Mouse (Mus musculus) limb, embryonic 14.5 days (tissue): ENCODE measurements around the gene Il13. TPM values are rescaled to one million over a fixed set of nuclear protein-coding genes. Genes with fewer than 3 reads are reported as not detected.

ENCODE experiments used
- ATAC-seq: fragments of 200-750 bp; cut with Nextera tagmentation; 2 replicates; pipeline ENCODE4 v1.8.0; 2017; ENCODE audit warnings: low read depth, moderate number of reproducible peaks, moderate TSS enrichment; ENCODE audit not compliant: low FRiP score
- DNase-seq: peaks from one replicate; pipeline ENCODE4 v3.0.0-alpha.2; 2015; ENCODE audit warnings: low spot score
- H3K27ac ChIP-seq: fragments of 300-500 bp; sonication (generic); replicated peaks from 2 replicates; pipeline ENCODE4 v1.5.1; 2014; ENCODE audit warnings: low read depth, mild to moderate bottlenecking, low read length, moderate library complexity, mixed read lengths
- H3K27me3 ChIP-seq: fragments of 300-500 bp; sonication (generic); 2 replicates; pipeline ENCODE4 v1.6.1; 2014; ENCODE audit warnings: low read length, mixed read lengths; ENCODE audit not compliant: control insufficient read depth, insufficient read depth
- H3K36me3 ChIP-seq: fragments of 300-500 bp; sonication (generic); 2 replicates; pipeline ENCODE4 v1.6.1; 2014; ENCODE audit warnings: mild to moderate bottlenecking, low read length, moderate library complexity, mixed read lengths; ENCODE audit not compliant: control insufficient read depth, insufficient read depth
- H3K4me1 ChIP-seq: fragments of 300-500 bp; sonication (generic); 2 replicates; pipeline ENCODE4 v1.6.1; 2014; ENCODE audit warnings: antibody characterized with exemption, low read length, mixed read lengths; ENCODE audit not compliant: control insufficient read depth, insufficient read depth
- H3K4me2 ChIP-seq: fragments of 300-500 bp; sonication (generic); replicated peaks from 2 replicates; pipeline ENCODE4 v1.6.1; 2014; ENCODE audit warnings: low read depth, mild to moderate bottlenecking, low read length, moderate library complexity; ENCODE audit not compliant: severe bottlenecking
- H3K4me3 ChIP-seq: fragments of 300-500 bp; sonication (generic); replicated peaks from 2 replicates; pipeline ENCODE4 v1.5.1; 2014; ENCODE audit warnings: low read length
- H3K9ac ChIP-seq: fragments of 300-500 bp; sonication (generic); 2 replicates; pipeline ENCODE4 v1.6.1; 2014; ENCODE audit warnings: mild to moderate bottlenecking, low read depth, low read length, moderate library complexity; ENCODE audit not compliant: severe bottlenecking
- H3K9me3 ChIP-seq: fragments of 300-500 bp; sonication (generic); 2 replicates; pipeline ENCODE4 v1.6.1; 2016; ENCODE audit warnings: low read length; ENCODE audit not compliant: control insufficient read depth
- POLR2A ChIP-seq: fragments of 200-500 bp; IDR thresholded peaks from 2 replicates; pipeline ENCODE4 v1.8.0; 2012; ENCODE audit warnings: inconsistent platforms, mild to moderate bottlenecking, moderate library complexity, borderline replicate concordance; ENCODE audit not compliant: insufficient read depth, insufficient read length; ENCODE audit errors: extremely low read depth
- WGBS: fragments of 180-500 bp; shearing (Covaris S2); extraction: QIAGEN DNeasy Blood & Tissue Kit; methylation state at CpG from one replicate; pipeline ENCODE4 v1.1.7; 2014; 5-methylcytosine and 5-hydroxymethylcytosine counted together
- polyA plus RNA-seq, 2 experiments: library from polyadenylated mRNA; depleted of rRNA in 1 of 2; stranded (reverse) in 1 of 2; unstranded in 1 of 2; fragments of >200 nt; fragmentation: Nextera tagmentation in 1 of 2; extraction: Ambion mirVana in 1 of 2; gene quantifications; 2 replicates each; pipeline versions ENCODE4 v1.2.1 to v1.2.3; 2012 to 2014

The Il13 gene
- polyA plus RNA-seq, 2 experiments, result 0.19 TPM; not detected in 1

DNA sequence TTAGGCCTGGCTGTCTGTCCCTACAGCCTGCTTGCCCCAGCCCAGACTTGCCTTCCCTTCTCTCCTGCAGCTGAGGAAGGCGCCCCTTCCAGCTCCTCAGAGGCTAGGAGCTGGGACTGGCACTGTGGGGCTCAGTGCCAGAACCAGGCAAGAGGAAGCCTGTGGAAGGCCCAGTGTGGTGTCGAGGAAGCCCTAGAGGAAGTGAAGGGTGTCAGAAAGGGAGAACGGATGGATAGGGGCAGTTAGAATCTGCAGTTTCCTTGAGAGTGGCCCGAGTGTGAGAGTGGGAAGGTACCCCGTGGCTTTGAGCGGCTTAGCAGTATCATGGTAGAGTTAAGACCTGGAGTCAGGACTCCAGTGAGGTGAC lies 12.1 kb downstream of the Il13 start:
- no peaks in the 10 kb centered on the region for H3K4me1 ChIP-seq
- ATAC-seq (no peak), DNase-seq (no peak)
- no peak overlapping the region for H3K4me3 ChIP-seq
- WGBS, result 75% methylated on average over 5 of the region's 6 CpGs
- H3K36me3 ChIP-seq, result no peaks in the 10 kb centered on the region
- no peaks in the 10 kb centered on the region for H3K27me3 ChIP-seq
- H3K9me3 ChIP-seq, result no peaks in the 10 kb centered on the region
- H3K4me2 ChIP-seq, result no peak overlapping the region
- no peak overlapping the region for H3K9ac ChIP-seq
- H3K27ac ChIP-seq, result no peak overlapping the region
- TF ChIP-seq POLR2A, result no peak

DNA sequence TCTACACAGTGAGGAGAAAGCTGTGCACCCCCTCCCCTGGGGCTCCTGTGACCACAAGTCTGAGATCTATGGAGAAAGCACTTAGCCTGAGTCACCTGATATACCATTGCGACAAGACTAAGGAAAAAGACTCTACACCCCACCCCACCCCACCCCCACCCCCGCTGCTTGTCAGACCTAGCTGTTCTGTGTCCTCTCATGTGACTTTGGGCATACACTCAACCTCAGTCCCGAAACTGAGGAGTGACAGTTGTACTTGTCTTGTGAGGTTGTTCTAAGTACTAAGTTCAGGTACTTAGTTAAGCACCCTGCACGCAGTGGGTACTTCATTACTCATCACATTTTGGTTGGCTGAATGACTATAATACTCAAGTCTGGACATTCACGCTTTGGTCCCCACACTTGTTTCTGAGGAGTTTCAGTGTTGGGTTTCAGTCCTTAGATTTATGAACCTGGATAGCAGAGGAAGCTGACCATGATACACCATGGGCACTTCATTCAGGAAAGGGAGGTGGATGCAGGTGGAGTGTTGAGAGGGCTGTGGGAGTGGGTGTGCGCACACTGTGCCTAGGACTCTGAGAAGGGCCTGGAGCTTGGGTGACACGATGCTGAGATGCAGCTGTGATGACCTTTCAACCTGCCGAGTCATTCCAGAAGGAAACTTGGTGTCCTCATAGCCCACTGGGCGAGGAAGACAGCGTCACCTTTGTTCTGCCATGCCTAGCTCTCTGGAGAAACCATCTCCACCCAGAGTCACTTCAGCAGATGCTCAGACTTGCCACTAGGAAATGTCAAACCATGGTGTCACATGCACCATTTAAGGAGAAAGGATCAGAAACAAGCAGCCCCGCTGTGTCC lies 12.7 kb downstream of the Il13 start:
- TF ChIP-seq POLR2A, result no peak
- H3K4me2 ChIP-seq, result no peak overlapping the region
- WGBS, result 83% methylated on average over 11 of the region's 11 CpGs
- H3K36me3 ChIP-seq, result no peaks in the 10 kb centered on the region
- H3K9me3 ChIP-seq, result no peaks in the 10 kb centered on the region
- no peaks in the 10 kb centered on the region for H3K27me3 ChIP-seq
- H3K27ac ChIP-seq, result no peak overlapping the region
- H3K9ac ChIP-seq, result no peak overlapping the region
- DNase-seq (no peak), ATAC-seq (no peak)
- no peaks in the 10 kb centered on the region for H3K4me1 ChIP-seq
- H3K4me3 ChIP-seq, result no peak overlapping the region

- no peak for TF ChIP-seq POLR2A
- DNase-seq, result no peak
Measured at GRCm38 (mm10) chr11:53620094-53620493, 14.4 kb downstream of the Il13 start.

DNA sequence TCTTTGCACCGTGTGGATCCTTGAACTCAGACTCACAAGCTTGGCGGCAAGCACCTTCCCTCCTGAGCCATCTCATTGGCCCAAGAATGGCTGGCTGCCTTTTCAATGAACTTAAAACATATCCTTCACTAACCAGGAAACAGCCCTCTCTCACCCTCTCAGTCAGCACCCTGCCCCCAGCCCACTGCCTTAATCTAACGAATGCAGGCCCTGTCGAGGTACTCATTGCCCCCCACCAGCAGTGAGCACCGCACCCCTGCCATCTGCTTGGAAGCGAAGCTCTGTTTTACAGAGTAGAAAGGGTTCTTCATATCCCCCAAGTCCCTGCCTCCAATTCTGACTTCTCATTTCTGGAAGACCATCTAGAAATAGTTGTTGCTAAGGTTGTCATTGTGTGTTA lies 15.1 kb downstream of the Il13 start:
- DNase-seq (no peak), ATAC-seq (no peak)
- Histone ChIP-seq H3K27me3 (no peaks in the 10 kb centered on the region), H3K4me1 (no peaks in the 10 kb centered on the region), H3K9ac (no peak overlapping the region), H3K4me3 (no peak overlapping the region), H3K36me3 (no peaks in the 10 kb centered on the region), H3K27ac (no peak overlapping the region), H3K9me3 (no peaks in the 10 kb centered on the region), H3K4me2 (no peak overlapping the region)
- no peak for TF ChIP-seq POLR2A
- WGBS, result 61% methylated on average over 6 of the region's 6 CpGs

More at GRCm38 (mm10) chr11:53620094-53620493, 14.4 kb downstream of the Il13 start:
- H3K4me1 ChIP-seq, result no peaks in the 10 kb centered on the region
- H3K9me3 ChIP-seq, result no peaks in the 10 kb centered on the region
- H3K27ac ChIP-seq, result no peak overlapping the region
- no peak overlapping the region for H3K4me3 ChIP-seq
- no peak for ATAC-seq
- no peak overlapping the region for H3K4me2 ChIP-seq
- no peaks in the 10 kb centered on the region for H3K27me3 ChIP-seq
- H3K36me3 ChIP-seq, result no peaks in the 10 kb centered on the region
- H3K9ac ChIP-seq, result no peak overlapping the region
- WGBS, result 89% methylated on average over 4 of the region's 4 CpGs

DNA sequence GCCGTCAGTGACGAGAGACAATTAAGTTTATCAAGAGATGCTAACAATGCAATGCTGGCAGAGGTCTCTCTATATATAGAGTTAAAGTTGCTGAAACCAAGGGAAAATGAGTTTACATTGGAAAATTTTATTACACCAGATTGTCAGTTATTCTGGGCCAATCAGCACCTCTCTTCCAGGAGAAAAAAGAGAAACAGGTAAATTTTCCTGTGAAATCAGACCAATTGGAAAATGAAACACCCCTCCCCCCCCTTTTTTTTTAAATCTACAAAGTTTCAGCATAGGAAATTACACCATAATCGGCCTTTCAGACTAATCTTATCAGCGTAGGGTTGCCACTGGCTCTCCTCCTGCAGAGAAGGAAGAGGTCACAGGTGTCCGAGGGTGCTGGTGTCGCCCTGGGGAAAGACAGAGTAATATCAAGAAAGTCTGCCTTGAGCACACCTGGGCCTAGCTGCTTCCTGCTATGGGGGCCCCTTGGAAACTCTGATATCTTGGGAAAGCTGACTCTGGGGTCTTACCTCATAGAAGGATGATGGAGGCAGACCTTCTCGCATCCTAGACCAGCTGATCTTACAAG lies 15.8 kb downstream of the Il13 start, which contains the start of gene Il4:
Il4 (minus strand) TSS at position 51 of the 580 bp plus-strand sequence.
- Histone ChIP-seq H3K4me1 (no peaks in the 10 kb centered on the region), H3K27me3 (no peaks in the 10 kb centered on the region), H3K27ac (no peak within 1 kb of the TSS), H3K36me3 (no peaks in the 10 kb centered on the region), H3K9me3 (no peaks in the 10 kb centered on the region), H3K4me2 (no peak within 1 kb of the TSS), H3K4me3 (no peak within 1 kb of the TSS), H3K9ac (no peak within 1 kb of the TSS)
- 82% methylated on average over 7 of the region's 7 CpGs for WGBS
- TF ChIP-seq POLR2A, result no peak
- DNase-seq (no peak), ATAC-seq (no peak)
